Mouse (Mus musculus) gastrocnemius, postnatal 25 days (tissue): ENCODE data around the gene Tmem41b. TPM values are rescaled to one million over a fixed set of nuclear protein-coding genes. Genes with fewer than 3 reads are reported as not detected.
"Not testable (repeated sequence)": the region's sequence is repeated elsewhere in the genome, so short reads cannot be mapped to it uniquely, and the experiment has no call there.

ENCODE experiments used
- DNase-seq: peaks from one replicate; pipeline ENCODE4 v3.0.0; 2022
- total RNA-seq, 2 experiments: library from RNA; stranded (reverse); gene quantifications; 1 replicate in 1 of 2; 2 replicates in 1 of 2; pipeline ENCODE4 v1.2.3; 2021

Gene Tmem41b
- total RNA-seq, 2 experiments from 2014 or later = 22.3 to 28.3 TPM

GRCm38 (mm10) chr7:109977131-109977530, 9.6 kb downstream of the Tmem41b start:
- DNase-seq = not testable (repeated sequence)

DNA sequence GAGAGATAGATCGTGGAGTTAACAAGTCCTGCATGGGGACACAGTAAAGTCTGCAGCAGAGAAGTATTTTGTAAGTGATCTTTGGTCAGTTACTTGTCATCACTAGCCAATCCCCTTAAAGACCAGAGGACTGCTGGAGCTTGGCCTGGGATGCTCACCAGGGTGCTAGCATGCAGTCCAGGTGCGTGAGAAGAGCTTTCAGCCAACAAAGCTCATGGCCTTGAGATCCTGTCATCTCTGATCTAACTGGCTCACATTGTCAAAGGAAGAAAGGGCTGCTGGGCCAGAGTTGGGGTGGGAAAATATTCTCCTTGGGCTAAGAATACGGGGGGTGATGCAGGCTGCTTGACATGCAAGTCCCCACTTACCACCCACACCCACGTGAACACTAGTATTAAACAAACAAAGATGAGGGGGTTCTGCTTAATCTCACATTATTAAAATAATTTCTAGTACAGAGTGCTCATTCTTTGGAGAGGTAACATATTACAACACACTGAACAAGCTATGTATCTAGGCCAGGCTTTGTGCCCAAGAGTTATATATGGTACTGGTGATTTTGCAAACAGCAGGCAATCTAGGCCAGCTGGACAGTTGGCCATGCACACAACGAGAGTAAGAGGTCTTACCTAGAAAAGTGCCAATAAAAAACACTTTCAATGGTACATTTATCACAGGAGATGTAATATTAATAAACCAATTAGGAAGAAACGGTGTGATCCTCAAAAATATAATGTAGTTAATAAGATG, 10.6 kb downstream of the Tmem41b start:
- no peak for DNase-seq

DNA sequence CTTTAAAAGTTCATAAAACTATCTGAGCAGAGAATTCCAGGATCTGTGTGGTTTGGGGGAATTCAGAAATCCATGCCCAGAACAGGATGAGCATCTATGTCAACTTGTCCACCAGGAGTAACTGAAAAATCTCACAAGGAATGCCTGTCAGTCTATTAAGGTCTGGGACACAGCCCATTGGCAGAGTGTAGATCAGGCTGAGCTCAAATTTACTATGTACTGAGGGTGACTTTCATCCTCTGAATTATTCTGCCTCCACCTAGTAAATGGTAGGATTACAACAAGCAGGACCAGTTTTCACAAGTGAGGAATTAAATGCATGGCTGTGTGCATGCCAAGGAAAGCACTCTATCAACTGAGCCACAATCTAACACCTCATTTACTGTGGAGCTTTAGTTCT, 17.2 kb downstream of the Tmem41b start:
- DNase-seq = no peak

DNA sequence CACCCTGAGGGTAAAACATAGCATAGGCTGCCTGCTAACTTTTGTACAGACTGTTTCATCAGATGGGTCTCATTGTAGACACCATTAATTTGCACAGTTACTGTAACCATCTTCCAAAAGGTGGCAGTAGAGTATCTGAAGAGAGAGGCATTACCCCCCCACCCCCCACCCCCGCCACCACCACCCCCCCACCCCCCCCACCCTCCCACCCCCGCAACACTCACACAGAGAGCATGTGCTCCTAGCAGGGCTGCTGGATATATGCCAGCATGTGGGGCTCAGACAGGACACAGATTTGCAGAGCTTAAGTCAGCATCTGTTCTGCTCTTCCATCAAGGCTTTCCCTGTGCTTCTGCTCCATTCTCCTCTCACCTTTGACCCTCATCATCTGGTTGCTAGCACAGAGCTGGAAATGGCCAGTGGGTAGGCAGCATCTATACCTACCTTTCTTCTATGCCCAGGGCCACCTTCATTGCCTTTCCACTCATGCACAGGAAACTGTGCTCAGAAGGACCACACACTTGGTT, 17.7 kb downstream of the Tmem41b start:
- no peak for DNase-seq

GRCm38 (mm10) chr7:109967805-109968579, 18.7 kb downstream of the Tmem41b start:
- DNase-seq = peak; percentile 30

GRCm38 (mm10) chr7:109965658-109966057, 21.1 kb downstream of the Tmem41b start:
- no peak for DNase-seq

- DNase-seq = no peak
These were observed 23.0 kb downstream of the Tmem41b start for GRCm38 (mm10) chr7:109963707-109964106.

DNA sequence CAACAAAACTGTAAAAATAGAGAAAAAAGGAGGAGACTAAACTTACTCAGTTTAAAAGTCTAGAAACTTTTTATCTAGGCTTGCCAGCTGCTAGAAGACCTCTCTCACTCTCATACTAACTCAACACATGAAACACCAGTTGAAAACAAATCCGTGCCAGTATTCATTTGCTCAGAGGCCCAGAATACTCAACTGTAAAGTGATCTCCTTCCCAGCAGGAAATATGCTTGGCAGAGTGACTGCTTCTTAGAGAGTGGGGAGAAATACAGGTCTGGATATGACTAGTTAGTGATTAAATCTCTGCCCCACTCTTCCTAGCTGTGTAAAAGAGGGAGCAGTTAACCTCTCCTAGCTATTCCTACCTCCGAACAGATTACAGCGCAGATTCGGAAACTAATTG, 24.1 kb downstream of the Tmem41b start:
- DNase-seq = no peak

DNA sequence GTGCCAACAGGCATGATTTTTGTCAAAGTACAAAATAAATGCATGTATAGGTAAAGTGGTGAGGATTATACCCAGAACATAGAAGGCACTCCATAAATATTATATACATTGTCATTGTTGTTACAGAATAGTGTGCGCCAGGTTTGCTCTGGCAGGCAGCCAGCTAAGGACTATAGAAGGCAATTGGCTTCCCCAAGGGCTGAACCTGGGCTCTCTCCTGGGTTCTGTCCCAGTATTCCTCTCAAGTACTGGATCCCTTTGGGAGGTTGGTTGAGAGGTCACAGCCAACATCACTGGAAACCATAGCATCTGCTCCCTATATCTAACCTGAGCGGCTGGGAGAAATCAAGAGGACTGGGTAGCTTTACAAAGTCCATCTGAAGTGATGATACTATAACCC, 25.2 kb downstream of the Tmem41b start:
- no peak for DNase-seq

DNA sequence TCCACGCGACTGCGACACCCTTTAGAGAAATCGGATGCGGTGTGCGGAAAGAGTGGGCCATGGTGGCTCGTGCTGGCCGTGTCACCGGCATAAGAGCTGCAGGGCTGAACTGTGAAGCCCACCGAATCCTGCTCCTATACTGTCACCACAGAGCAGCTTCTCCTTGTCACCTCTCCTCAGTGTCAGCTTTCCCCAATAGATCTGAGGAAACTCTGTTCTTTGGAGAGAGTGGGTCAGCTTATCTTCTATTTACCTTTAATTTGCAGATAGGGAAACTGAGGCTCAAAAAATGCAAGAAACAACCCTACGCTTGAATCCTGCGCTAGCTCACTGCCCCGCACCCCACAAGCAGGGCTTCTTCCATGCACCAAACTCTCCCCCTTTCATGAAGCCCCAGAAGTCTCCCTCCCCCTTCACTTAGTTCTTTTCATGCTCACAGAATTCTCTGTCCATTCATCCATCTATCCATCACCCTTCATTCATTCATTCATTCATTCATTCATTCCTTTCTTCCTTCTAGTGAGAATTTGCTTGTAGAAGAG, 26.0 kb downstream of the Tmem41b start:
- DNase-seq = no peak

GRCm38 (mm10) chr7:109959716-109960612, 26.8 kb downstream of the Tmem41b start, which contains the start of gene Dennd5a:
TSS of gene Dennd5a (minus strand) at chr7:109960470.
- DNase-seq = peak; percentile 82

GRCm38 (mm10) chr7:109958843-109959715, 27.6 kb downstream of the Tmem41b start:
- DNase-seq = no peak

DNA sequence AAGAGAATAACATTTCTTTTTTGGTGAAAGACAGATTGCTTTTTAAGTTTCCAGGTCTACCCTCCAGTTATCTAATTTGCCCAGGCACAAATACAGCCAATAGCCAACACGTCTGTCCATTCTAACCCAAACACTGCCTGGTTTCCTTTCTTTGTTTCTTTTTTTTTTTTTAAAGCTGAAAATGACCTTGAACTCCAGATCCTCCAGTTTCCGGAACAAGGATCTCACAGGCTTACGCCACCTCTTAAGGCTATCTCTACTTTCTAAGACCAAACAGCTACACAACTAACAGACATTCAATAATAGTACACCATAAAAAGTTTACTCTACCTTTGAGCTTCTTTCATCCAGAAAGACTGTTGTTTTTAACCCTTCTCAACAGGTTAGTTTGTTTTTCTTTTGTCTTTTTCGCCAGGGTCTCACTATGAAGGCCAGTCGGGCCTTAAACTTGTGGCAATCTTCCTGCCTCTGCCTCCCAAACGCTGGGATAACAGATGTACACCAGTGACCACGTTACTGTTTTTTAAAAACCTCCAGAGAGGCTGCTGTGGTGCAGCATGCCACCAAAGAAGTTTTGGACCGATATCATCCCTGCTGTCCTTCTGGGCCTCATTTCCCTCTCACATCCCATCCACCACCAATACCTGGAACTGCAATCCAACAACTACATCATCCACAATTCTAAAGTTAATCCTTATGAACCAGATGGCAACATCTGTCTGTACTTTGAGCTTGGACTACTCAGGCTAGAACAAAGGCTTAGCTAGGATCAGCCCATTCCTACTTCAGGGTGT, 28.5 kb downstream of the Tmem41b start:
- no peak for DNase-seq

DNA sequence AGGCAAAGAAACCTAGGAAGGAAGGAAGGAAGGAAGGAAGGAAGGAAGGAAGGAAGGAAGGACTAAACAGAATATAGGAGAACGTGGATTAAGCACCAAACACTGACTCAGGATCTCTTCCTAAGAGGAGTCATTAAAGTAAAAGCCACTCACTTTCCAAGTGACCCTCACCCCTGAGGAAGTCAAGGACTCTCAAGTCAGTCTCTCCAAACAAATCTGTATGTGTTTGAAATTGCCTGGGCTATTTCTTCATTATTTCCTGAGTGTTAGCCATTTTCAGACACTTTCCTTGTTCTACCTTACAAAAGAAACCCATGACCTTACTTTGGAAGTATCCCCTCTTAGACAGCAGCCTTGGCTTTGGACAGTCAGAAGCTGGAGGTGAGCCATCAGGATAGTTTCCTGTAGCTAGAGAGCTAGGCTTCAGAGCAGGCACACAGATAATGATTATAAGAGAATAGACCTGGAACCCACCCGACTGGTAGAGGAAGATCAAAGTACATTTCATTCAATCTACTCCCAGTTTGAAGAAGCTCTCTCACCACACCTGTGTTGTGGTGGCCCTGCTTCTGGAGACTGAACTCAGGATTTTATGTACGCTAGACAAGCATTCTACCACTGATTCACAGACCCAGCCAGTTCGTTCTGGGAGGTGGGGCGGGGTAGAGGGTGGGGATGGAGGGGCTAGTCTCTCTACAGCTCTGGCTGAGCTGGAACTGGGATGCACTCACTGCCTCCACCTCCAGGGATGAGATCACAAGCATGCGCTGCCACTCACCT, 31.9 kb downstream of the Tmem41b start:
- DNase-seq = no peak

DNA sequence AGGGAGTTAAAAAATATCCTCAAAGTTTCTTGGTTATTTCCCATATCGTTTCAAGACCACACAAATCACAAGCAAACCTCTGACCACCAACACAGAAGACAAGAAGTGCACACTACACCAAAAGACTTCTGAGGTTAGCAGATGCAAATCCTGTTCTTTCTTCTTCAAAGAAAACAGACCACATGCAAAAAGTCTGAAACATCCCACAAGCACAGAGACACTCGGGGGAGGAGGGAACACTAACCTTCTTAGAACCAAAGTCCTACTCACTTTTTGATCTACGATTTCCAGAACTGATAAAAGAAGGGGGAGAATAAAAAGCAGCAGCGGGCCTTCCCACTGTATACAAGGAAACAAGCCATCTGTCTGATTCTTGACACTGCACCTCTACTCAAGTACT, 35.4 kb downstream of the Tmem41b start:
- DNase-seq = no peak

DNA sequence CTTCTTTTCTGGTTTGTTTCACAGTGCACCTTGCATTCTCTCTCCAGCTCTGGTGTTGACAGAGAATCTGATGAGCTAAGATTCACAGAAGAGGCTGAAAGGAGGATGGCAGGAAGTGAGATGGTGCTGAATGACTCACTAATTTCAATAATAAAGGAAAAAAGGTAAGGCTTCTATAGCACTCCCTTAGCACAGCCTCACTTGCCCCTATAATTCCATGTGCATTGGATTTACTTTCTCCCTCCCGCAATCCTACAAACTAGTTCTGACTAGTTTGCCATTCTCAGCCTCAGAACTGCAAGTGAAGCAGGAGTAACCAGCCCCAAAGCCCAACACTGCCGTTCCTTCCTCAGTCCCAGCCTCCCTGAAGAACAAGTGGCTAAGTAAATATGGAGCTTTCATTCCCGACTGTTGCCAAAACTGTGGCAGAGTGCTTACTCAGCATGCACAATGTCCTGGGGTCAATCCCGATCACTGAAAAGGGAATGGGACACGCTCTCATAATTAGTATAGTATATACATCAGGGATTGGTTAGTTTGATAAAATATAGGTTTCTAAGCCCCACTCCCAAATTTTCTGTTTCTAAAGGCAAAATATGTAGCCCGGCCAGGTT, 42.2 kb downstream of the Tmem41b start:
- DNase-seq = no peak

GRCm38 (mm10) chr7:109929628-109930027, 57.1 kb downstream of the Tmem41b start:
- DNase-seq = no peak

- DNase-seq = no peak
These were observed 58.4 kb downstream of the Tmem41b start for GRCm38 (mm10) chr7:109928365-109928764.

DNA sequence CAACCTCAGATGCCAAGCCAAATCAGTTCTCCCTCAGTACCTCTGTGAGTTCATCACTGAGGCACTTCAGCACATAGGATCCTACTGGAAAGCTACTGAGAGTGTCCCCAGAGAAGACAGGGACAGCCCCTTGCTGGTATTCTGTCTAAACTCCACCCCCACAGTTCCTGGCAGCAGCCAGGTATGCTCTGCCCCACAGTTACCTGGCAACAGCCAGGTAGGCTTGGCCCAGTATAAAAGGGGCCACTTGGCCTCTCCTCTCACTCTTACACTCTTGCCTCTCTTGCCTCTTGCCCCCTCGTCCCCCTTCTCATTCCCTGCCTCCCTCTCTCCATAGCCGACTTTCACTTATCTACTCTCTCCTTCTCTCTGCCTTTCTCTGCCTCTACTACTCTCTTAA, 61.8 kb downstream of the Tmem41b start:
- DNase-seq = no peak
